Mouse (Mus musculus): Measurements from ENCODE around the gene Gm12695.

The Gm12695 gene

GRCm38 (mm10) chr4:96785086-96785485, at the start of gene Gm12695:
Gene Gm12695 (minus strand): TSS chr4:96785186.
- DNase-seq (ENCODE audit: low read depth, low spot score) = no peak

GRCm38 (mm10) chr4:96825540-96826045, 40.6 kb upstream of the Gm12695 start:
- no peak for DNase-seq (ENCODE audit: low read depth, low spot score)

- no peak for DNase-seq (ENCODE audit: low read depth, low spot score)
Observed at GRCm38 (mm10) chr4:96806824-96807808, 22.1 kb upstream of the Gm12695 start.

GRCm38 (mm10) chr4:96799380-96800157, 14.6 kb upstream of the Gm12695 start:
- no peak for DNase-seq (ENCODE audit: low read depth, low spot score)

GRCm38 (mm10) chr4:96797583-96797982, 12.6 kb upstream of the Gm12695 start:
- DNase-seq (ENCODE audit: low read depth, low spot score) = no peak

- no peak for DNase-seq (ENCODE audit: low read depth, low spot score)
Observed at GRCm38 (mm10) chr4:96791301-96791700, 6.3 kb upstream of the Gm12695 start.

GRCm38 (mm10) chr4:96789905-96790304, 4.9 kb upstream of the Gm12695 start:
- DNase-seq (ENCODE audit: low read depth, low spot score) = no peak

- no peak for DNase-seq (ENCODE audit: low read depth, low spot score)
Observed at GRCm38 (mm10) chr4:96786610-96787009, 1.6 kb upstream of the Gm12695 start.

- no peak for DNase-seq (ENCODE audit: low read depth, low spot score)
Observed at GRCm38 (mm10) chr4:96772966-96773566, 11.9 kb downstream of the Gm12695 start.

GRCm38 (mm10) chr4:96766396-96766998, 18.5 kb downstream of the Gm12695 start:
- DNase-seq (ENCODE audit: low read depth, low spot score) = no peak

- no peak for DNase-seq (ENCODE audit: low read depth, low spot score)
Observed at GRCm38 (mm10) chr4:96751953-96752352, 33.0 kb downstream of the Gm12695 start.

- DNase-seq (ENCODE audit: low read depth, low spot score) = no peak
Observed at GRCm38 (mm10) chr4:96740472-96740871, 44.5 kb downstream of the Gm12695 start.

GRCm38 (mm10) chr4:96729256-96729655, 55.7 kb downstream of the Gm12695 start:
- no peak for DNase-seq (ENCODE audit: low read depth, low spot score)

GRCm38 (mm10) chr4:96728211-96728610, 56.8 kb downstream of the Gm12695 start:
- DNase-seq (ENCODE audit: low read depth, low spot score) = no peak

GRCm38 (mm10) chr4:96725415-96726055, 59.5 kb downstream of the Gm12695 start:
- DNase-seq (ENCODE audit: low read depth, low spot score) = no peak

- no peak for DNase-seq (ENCODE audit: low read depth, low spot score)
Observed at GRCm38 (mm10) chr4:96722301-96722700, 62.7 kb downstream of the Gm12695 start.

GRCm38 (mm10) chr4:96718977-96719966, 65.7 kb downstream of the Gm12695 start:
- DNase-seq (ENCODE audit: low read depth, low spot score) = no peak

- DNase-seq (ENCODE audit: low read depth, low spot score) = no peak
Observed at GRCm38 (mm10) chr4:96718503-96718902, 66.5 kb downstream of the Gm12695 start.

GRCm38 (mm10) chr4:96705281-96705951, 79.6 kb downstream of the Gm12695 start:
- no peak for DNase-seq (ENCODE audit: low read depth, low spot score)
